Mouse (Mus musculus): ENCODE results near the gene Naaladl1.

Gene Naaladl1

GRCm38 (mm10) chr19:6105586-6105985 lies at the start of gene Naaladl1:
Gene Naaladl1, plus strand, starts transcription at chr19:6105782.
- no peak for ATAC-seq (ENCODE audit: low TSS enrichment)

- no peak for ATAC-seq (ENCODE audit: low TSS enrichment)
Observed at GRCm38 (mm10) chr19:6056696-6057095, 48.9 kb upstream of the Naaladl1 start.

DNA sequence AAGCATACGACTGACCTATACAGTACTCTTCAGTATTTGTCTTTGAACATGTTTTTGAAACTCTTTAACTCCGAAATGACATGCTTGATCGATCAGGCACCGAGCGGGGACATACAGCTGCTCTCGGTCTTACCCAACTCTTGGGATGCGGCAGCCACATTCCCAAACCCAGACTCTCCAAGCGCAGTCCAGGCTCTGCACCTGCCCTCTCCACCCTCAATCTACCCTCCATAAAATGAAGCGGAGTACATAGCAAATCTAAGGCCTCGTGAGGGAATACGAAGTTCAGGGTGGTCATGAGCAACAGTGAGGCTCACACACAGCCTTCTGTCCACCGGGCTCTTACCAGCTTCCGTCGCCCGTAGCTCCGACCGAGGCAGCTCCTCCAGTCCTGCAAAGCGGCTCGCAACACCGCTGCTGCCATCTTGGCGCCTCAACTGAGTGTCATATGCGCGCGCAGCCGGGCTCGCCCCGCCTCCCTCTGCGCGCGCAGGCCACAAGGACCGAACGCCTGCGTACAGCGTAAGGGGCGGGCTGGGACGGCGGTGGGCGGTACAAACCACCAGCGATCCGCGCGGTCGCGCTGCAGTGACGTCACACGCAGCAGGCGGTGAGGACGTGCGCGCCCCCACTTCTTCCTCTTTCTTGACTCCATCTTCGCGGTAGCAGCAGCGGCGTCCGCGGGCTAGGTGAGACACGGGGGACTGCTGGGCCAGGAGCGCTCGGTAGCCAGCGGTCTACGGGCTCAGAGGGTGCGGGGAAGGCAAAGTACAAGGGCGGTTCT lies 48.1 kb upstream of the Naaladl1 start, which contains the start of the genes Mrpl49 and Fau:
TSS of gene Mrpl49 (minus strand) at position 473 of the 784 bp plus-strand sequence.
TSS of gene Fau (plus strand) at position 532 of the 784 bp plus-strand sequence.
- ATAC-seq (ENCODE audit: low TSS enrichment) = peak; percentile 76

DNA sequence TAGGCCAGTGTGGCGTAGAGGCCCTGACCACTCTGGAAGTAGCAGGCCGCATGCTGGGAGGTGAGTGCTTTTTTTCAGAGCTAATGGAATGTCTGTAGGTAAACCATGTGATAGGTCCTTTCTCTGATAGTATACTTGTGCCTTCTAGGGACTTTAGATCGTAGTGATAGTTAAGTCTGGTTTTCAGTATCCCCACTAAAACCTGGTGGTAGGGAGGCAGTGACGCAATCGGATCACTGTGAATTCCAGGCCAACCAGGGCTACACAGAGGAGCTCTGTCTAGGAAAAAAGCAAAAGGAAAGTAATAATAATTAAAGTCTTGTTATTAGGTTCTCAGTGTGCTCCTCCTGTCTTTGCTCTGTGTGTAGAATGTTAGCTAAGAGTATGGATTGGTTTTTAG lies 47.1 kb upstream of the Naaladl1 start:
- ATAC-seq (ENCODE audit: low TSS enrichment) = no peak

DNA sequence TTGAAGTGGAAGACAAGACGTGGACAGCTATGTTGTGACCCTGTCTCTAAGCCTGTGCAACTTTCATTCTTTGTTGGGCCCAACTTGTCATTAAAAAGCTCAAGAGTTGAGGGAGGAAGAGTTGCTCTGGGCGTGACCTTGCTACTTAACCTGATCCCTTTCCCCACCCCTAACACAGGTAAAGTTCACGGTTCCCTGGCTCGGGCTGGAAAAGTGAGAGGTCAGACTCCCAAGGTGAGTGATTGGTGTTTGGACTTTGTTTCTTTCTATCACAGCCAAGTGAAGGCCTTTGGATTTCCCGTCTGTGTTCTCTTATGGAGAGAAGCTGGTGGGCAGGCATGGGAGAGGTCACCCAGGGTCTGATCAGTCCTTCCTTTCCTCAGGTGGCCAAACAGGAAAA lies 46.6 kb upstream of the Naaladl1 start:
- ATAC-seq (ENCODE audit: low TSS enrichment) = no peak

- peak; percentile 79 for ATAC-seq (ENCODE audit: low TSS enrichment)
Observed at GRCm38 (mm10) chr19:6061021-6061533, 44.5 kb upstream of the Naaladl1 start, which contains the start of gene Znhit2. Gene Znhit2, plus strand, starts transcription at chr19:6061192.

- no peak for ATAC-seq (ENCODE audit: low TSS enrichment)
Observed at GRCm38 (mm10) chr19:6061641-6062302, 43.8 kb upstream of the Naaladl1 start.

- no peak for ATAC-seq (ENCODE audit: low TSS enrichment)
Observed at GRCm38 (mm10) chr19:6062418-6062817, 43.2 kb upstream of the Naaladl1 start.

GRCm38 (mm10) chr19:6063081-6063480 lies 42.5 kb upstream of the Naaladl1 start:
- no peak for ATAC-seq (ENCODE audit: low TSS enrichment)

DNA sequence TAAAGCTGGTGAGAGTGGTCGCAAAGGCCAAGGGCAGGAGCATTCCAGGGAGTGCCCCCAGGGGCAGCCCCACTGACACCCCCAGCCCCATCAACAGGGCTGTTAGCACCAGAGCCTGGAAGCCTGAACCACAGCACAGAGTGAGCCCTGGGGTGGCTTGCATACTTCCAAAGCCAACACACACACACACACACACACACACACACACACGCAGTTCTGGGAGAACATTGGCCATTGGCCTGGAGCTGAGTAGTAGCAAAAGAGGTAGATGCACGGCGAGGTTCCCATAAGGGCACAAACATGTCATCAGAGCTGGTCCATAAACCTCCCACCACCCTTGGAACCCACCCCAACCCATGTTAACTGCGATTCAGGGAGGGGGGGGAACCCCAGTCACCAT lies 39.0 kb upstream of the Naaladl1 start:
- no peak for ATAC-seq (ENCODE audit: low TSS enrichment)

DNA sequence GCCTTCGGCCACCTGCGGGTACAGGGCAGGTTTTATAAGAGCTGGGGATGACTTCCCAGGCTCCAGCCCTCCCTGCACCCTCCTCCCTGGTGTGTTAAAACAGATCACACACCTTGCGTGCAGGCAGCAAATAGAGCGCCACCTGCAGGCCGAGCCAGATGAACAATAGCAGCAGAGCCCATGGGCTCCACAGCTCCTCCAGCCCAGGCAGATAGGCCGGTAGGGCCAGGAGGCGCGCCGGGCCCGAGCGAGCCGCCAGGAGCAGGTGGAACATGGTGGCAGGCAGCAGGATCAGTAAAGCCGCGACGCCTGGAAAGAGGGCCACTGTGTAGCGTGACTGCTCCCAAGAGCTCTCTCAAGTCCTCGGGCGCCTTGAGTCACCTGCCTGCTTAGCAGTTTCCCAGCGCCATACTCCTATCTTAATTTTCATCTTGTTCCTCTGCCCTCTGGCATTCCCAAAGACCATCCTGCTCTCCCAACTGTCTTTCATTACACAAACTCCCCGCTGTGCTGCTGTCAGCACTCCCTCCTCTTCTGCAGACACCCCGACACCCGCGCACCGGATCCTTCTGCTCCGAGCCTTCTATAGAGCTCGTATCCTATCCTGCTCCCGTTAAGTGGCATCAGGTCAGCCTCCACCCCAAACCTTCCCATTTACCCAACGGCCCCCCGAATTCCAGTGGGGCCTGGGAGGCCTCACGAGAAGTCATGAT lies 38.4 kb upstream of the Naaladl1 start:
- peak; percentile 71 for ATAC-seq (ENCODE audit: low TSS enrichment)

DNA sequence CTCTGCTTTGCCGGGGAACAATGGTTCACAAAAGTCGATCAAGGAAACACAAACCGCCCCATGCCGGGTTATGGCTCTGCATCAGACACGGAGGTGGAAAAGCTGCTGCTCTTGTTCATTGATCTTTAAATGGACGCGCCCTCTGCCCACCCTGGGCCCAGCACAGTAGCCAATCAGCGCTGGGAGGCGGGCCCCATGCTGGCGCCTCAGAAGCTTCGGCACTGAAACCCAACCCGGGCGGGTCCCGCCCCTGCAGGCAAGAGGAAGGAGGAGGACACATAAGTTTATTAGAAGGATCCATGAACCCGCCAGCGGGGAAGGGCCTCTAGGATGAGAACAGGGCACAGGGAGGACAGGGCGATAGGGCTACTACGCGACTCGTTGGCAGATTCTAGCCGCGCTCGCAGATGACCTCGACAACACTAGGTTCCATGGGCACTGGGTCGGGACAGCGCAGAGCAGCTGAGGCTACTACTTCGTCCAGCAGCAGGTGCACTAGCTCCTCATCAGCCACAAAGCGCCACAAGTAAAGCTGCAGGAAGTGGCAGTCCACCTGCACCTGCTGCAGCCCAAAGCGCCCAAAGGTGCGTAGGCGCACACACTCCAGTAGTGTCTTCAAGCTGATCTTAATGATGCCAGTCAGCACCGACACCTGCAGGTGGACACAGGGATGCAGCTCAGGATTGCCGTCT lies 37.7 kb upstream of the Naaladl1 start, which contains the start of gene Tm7sf2:
TSS of gene Tm7sf2 (minus strand) at position 650 of the 692 bp plus-strand sequence.
- peak; percentile 86 for ATAC-seq (ENCODE audit: low TSS enrichment)

GRCm38 (mm10) chr19:6068951-6069350 lies 36.6 kb upstream of the Naaladl1 start:
- ATAC-seq (ENCODE audit: low TSS enrichment) = no peak

GRCm38 (mm10) chr19:6069851-6070250 lies 35.7 kb upstream of the Naaladl1 start:
- ATAC-seq (ENCODE audit: low TSS enrichment) = no peak

- ATAC-seq (ENCODE audit: low TSS enrichment) = no peak
Observed at GRCm38 (mm10) chr19:6070571-6071250, 34.9 kb upstream of the Naaladl1 start.

- no peak for ATAC-seq (ENCODE audit: low TSS enrichment)
Observed at GRCm38 (mm10) chr19:6071261-6071660, 34.3 kb upstream of the Naaladl1 start.

- ATAC-seq (ENCODE audit: low TSS enrichment) = no peak
Observed at GRCm38 (mm10) chr19:6073889-6074288, 31.7 kb upstream of the Naaladl1 start.

DNA sequence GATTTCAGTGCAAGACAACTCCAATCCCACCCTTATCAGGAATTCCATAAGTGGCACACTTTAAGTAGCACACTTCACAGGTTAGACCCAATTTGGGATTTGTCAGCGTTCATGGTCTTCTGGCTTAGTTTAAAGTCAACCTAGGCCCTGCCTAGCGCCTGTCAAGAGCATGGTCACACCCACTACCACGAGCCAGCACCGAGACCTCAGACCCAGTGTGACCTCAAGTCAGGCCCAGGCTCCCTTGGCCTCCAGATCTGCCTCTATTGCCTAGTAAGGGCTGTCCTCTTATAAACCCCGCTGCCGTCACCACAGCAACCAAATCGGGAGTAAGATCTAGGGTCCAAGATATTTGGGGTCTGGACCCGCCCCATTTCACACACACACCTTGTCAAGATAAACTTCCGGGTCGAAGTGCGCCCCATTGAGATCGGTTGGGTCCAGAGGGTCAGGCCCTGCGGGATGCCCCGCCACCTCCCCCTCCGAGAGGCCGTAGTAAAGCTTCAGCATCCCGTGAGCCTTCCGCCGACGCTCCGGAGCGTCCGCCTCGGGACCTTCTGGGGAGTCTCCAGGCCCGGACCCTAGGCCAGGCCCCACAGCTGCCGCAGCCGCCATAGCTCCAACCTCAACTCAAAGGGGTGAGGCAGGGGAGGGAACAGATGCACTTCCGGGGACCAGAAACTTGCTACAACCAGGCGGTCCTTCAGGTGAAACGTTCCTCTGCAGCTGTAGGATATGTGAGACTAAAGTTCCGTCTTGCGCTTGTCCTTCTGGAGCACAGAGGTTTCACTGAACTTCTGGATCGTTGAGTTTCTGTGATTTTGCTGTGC lies 28.8 kb upstream of the Naaladl1 start, which contains the start of gene Vps51:
TSS of gene Vps51 (minus strand) at position 668 of the 830 bp plus-strand sequence.
- peak; percentile 94 for ATAC-seq (ENCODE audit: low TSS enrichment)

DNA sequence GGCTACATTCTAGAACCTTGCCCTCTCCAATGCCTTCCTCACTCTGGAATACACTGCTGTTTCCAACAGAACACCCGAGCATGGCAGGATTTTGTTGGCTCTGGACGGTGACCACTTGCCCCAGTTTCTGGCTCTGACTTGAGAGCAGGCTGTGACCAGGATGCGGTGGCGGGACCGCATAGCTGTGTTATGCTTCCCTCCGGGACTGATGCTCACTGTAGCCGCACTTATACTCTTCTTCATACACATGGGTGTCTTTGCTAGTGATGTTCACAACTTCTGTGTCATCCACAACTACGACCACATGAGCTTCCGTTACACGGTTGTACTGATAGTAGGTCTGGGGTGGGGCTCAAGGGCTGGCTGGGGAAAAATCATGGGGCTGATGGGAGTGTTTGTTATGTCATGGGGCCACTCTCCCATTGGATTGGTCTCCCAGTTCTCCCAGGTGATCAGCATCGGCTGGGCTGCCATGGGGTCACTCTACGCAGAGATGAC lies 25.6 kb upstream of the Naaladl1 start, which contains the start of gene Tmem262:
TSS of gene Tmem262 (plus strand) at position 51 of the 498 bp plus-strand sequence.
- ATAC-seq (ENCODE audit: low TSS enrichment) = no peak
